Mouse (Mus musculus): ENCODE results near the gene Ubr3. TPM values are rescaled to one million over a fixed set of nuclear protein-coding genes. Genes with fewer than 3 reads are reported as not detected.
"Not testable (repeated sequence)": the region's sequence is repeated elsewhere in the genome, so short reads cannot be mapped to it uniquely, and the experiment has no call there.

Ubr3 gene
- polyA plus RNA-seq, 1 experiment from 2014 or later = 12.3 TPM

GRCm38 (mm10) chr2:69990647-69991046, 93.6 kb downstream of the Ubr3 start:
- Histone ChIP-seq H3K36me3 (ENCODE audit: control insufficient read depth, insufficient read depth, low read length) (peaks cover 38% of the 10 kb centered on the region), H3K9me3 (replicated peaks; ENCODE audit: control insufficient read depth, low read length) (no peaks in the 10 kb centered on the region), H3K4me2 (ENCODE audit: low read length) (no peak overlapping the region), H3K9ac (ENCODE audit: low read length) (no peak overlapping the region), H3K4me1 (ENCODE audit: control insufficient read depth, insufficient read depth, low read length) (no peaks in the 10 kb centered on the region), H3K4me3 (ENCODE audit: low read depth, low read length) (no peak overlapping the region), H3K27ac (ENCODE audit: low read depth, low read length) (no peak overlapping the region), H3K27me3 (replicated peaks; ENCODE audit: control insufficient read depth, insufficient read depth, low read length) (no peaks in the 10 kb centered on the region)
- ATAC-seq = no peak
- 48% methylated on average over 2 of the region's 2 CpGs for WGBS
- DNase-seq (ENCODE audit: low spot score) = no peak

DNA sequence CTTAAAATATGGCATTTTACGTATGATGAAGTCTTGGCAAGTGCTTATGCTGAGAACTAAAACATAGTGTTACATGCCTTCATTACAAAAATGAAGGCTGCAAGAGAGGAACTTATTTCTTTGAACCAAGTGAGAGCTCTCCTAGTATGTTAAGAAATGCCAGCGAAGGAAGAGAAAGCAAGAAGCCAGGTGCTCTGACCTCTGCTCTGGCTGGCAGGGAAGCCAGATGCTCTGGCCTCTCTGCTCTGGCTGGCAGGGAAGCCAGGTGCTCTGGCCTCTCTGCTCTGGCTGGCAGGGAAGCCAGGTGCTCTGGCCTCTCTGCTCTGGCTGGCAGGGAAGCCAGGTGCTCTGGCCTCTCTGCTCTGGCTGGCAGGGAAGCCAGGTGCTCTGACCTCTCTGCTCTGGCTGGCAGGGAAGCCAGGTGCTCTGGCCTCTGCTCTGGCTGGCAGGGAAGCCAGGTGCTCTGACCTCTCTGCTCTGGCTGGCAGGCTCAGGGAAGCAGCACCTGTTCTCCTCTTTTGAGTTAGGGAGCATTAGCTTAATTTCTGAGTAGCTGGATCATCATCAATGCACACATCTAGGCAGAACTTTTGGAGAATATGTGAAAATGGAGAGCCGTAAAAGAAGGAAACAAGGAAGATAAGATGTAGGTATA, 97.2 kb downstream of the Ubr3 start:
- not testable (repeated sequence) for H3K4me2 ChIP-seq (ENCODE audit: low read length); H3K9ac ChIP-seq (ENCODE audit: low read length); H3K9me3 ChIP-seq (replicated peaks; ENCODE audit: control insufficient read depth, low read length); ATAC-seq; H3K27ac ChIP-seq (ENCODE audit: low read depth, low read length); H3K4me1 ChIP-seq (ENCODE audit: control insufficient read depth, insufficient read depth, low read length); H3K27me3 ChIP-seq (replicated peaks; ENCODE audit: control insufficient read depth, insufficient read depth, low read length); DNase-seq (ENCODE audit: low spot score); H3K4me3 ChIP-seq (ENCODE audit: low read depth, low read length)
- WGBS = 93% methylated on average over 3 of the region's 3 CpGs
- H3K36me3 ChIP-seq (ENCODE audit: control insufficient read depth, insufficient read depth, low read length) = peaks cover 41% of the 10 kb centered on the region

DNA sequence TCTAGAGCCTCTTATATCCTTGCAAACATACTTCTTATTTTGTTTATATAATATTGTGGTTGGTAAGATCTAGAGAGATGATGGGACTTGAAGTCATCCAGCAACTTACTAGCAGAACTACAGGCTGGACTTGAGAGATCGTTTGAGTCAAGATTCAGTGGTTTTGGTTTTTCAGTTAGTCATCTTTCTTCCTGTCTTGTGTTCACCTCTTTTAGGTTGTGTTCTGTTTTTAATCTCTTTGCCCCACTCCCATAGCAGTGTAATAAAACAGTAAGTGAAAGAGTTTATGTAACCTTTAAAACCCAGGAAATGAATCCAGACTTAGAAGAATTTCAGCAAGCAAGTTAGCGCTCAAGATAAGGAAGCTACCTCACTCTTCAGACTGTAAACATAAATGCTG, 97.7 kb downstream of the Ubr3 start:
- Histone ChIP-seq H3K9me3 (replicated peaks; ENCODE audit: control insufficient read depth, low read length) (no peaks in the 10 kb centered on the region), H3K27ac (ENCODE audit: low read depth, low read length) (no peak overlapping the region), H3K9ac (ENCODE audit: low read length) (no peak overlapping the region), H3K27me3 (replicated peaks; ENCODE audit: control insufficient read depth, insufficient read depth, low read length) (no peaks in the 10 kb centered on the region), H3K4me3 (ENCODE audit: low read depth, low read length) (no peak overlapping the region), H3K36me3 (ENCODE audit: control insufficient read depth, insufficient read depth, low read length) (peaks cover 39% of the 10 kb centered on the region), H3K4me2 (ENCODE audit: low read length) (no peak overlapping the region), H3K4me1 (ENCODE audit: control insufficient read depth, insufficient read depth, low read length) (no peaks in the 10 kb centered on the region)
- 91% methylated on average over 2 of the region's 2 CpGs for WGBS
- no peak for ATAC-seq
- no peak for DNase-seq (ENCODE audit: low spot score)

DNA sequence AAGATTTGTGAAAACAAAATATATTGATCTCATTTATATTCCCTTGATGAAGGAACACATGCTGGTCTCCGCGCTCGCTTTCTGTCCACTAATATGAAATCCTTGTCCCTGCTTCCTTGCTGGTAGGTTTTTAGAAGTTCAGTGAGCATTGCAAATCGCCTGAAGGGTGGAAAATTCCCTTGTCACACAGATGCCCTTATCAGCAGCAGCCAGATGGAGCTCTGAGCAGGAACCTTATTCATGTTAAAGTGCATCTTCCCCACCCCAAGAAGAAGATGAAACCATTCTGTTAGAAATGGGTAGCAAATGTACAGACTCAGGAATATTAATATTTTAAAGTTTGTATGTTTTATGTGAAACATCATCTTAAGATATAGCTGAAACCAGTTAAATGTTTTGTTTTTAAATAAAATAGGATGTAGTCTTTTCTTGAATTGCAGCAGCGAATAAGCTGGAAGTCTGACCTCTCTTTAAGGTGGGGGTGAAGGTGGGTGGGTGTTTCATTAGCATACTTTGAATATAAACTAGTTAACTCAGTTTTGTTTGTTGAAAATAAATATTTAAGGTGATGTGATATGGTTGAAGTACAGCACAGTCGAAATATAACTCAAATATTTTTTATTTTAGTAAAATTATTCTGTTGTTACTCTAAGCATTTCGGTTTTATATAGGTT, 102.2 kb downstream of the Ubr3 start:
- Histone ChIP-seq H3K27me3 (replicated peaks; ENCODE audit: control insufficient read depth, insufficient read depth, low read length) (no peaks in the 10 kb centered on the region), H3K9me3 (replicated peaks; ENCODE audit: control insufficient read depth, low read length) (no peaks in the 10 kb centered on the region), H3K36me3 (ENCODE audit: control insufficient read depth, insufficient read depth, low read length) (peaks cover 25% of the 10 kb centered on the region), H3K4me1 (ENCODE audit: control insufficient read depth, insufficient read depth, low read length) (no peaks in the 10 kb centered on the region), H3K9ac (ENCODE audit: low read length) (no peak overlapping the region), H3K27ac (ENCODE audit: low read depth, low read length) (no peak overlapping the region), H3K4me3 (ENCODE audit: low read depth, low read length) (no peak overlapping the region), H3K4me2 (ENCODE audit: low read length) (no peak overlapping the region)
- WGBS = 89% methylated on average over 7 of the region's 7 CpGs
- ATAC-seq = no peak
- no peak for DNase-seq (ENCODE audit: low spot score)

DNA sequence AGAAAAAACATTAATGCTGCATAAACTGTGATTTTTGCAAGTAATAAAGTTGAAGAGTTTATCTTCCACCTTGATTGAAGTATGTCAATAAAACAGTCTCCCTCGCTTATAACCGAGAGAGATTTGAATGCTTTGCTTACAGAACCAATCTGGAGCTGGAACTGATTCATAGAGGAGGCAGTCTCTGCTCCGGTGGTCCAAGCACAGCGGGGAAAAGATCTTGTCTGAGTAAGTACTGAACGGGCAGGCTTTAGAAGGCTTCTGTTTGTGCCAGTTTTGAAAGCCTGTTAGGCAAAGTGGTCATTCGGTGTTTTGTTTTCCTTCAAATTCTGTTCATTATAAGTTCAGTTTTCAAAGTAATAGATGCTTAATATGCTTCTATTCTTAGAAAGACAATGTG, 103.3 kb downstream of the Ubr3 start:
- Histone ChIP-seq H3K9me3 (replicated peaks; ENCODE audit: control insufficient read depth, low read length) (no peaks in the 10 kb centered on the region), H3K4me2 (ENCODE audit: low read length) (no peak overlapping the region), H3K4me1 (ENCODE audit: control insufficient read depth, insufficient read depth, low read length) (no peaks in the 10 kb centered on the region), H3K27ac (ENCODE audit: low read depth, low read length) (no peak overlapping the region), H3K27me3 (replicated peaks; ENCODE audit: control insufficient read depth, insufficient read depth, low read length) (no peaks in the 10 kb centered on the region), H3K4me3 (ENCODE audit: low read depth, low read length) (no peak overlapping the region), H3K36me3 (ENCODE audit: control insufficient read depth, insufficient read depth, low read length) (peaks cover 27% of the 10 kb centered on the region), H3K9ac (ENCODE audit: low read length) (no peak overlapping the region)
- DNase-seq (ENCODE audit: low spot score) = no peak
- no peak for ATAC-seq
- 84% methylated on average over 6 of the region's 6 CpGs for WGBS

GRCm38 (mm10) chr2:70006492-70006891, 109.4 kb downstream of the Ubr3 start:
- H3K4me2 ChIP-seq (ENCODE audit: low read length) = no peak overlapping the region
- no peak for DNase-seq (ENCODE audit: low spot score)
- no peak for ATAC-seq
- peaks cover 17% of the 10 kb centered on the region; the same call in 1 of the 2 replicates for H3K36me3 ChIP-seq (ENCODE audit: control insufficient read depth, insufficient read depth, low read length)
- no peaks in the 10 kb centered on the region for H3K9me3 ChIP-seq (replicated peaks; ENCODE audit: control insufficient read depth, low read length)
- H3K27ac ChIP-seq (ENCODE audit: low read depth, low read length) = no peak overlapping the region
- no peak overlapping the region for H3K4me3 ChIP-seq (ENCODE audit: low read depth, low read length)
- H3K9ac ChIP-seq (ENCODE audit: low read length) = no peak overlapping the region
- no peaks in the 10 kb centered on the region for H3K4me1 ChIP-seq (ENCODE audit: control insufficient read depth, insufficient read depth, low read length)
- no peaks in the 10 kb centered on the region for H3K27me3 ChIP-seq (replicated peaks; ENCODE audit: control insufficient read depth, insufficient read depth, low read length)
- WGBS = 98% methylated on average over 2 of the region's 2 CpGs

DNA sequence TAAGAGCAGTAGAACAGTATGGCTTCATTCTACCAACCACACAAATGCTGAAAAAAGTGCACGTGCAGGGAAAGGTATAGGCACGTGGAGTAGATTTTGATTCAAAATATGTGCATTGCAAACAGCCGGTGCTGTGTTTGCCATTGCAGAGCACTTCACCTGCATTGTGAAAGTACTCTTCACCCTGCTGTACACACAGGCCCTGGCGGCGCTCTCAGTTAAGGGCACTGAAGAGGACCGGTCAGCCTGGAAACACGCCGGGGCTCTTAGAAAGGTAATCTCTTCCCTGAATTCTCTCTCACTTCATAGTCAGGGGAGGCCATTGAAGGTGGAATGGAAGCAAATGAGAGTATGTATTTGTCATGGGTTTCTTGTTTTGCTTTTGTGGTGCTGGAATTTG, 115.9 kb downstream of the Ubr3 start:
- H3K36me3 ChIP-seq (ENCODE audit: control insufficient read depth, insufficient read depth, low read length) = peaks cover 30% of the 10 kb centered on the region
- H3K4me1 ChIP-seq (ENCODE audit: control insufficient read depth, insufficient read depth, low read length) = no peaks in the 10 kb centered on the region
- H3K4me2 ChIP-seq (ENCODE audit: low read length) = no peak overlapping the region
- H3K9me3 ChIP-seq (replicated peaks; ENCODE audit: control insufficient read depth, low read length) = no peaks in the 10 kb centered on the region
- DNase-seq (ENCODE audit: low spot score) (no peak), ATAC-seq (no peak)
- no peak overlapping the region for H3K9ac ChIP-seq (ENCODE audit: low read length)
- no peak overlapping the region for H3K27ac ChIP-seq (ENCODE audit: low read depth, low read length)
- H3K27me3 ChIP-seq (replicated peaks; ENCODE audit: control insufficient read depth, insufficient read depth, low read length) = no peaks in the 10 kb centered on the region
- no peak overlapping the region for H3K4me3 ChIP-seq (ENCODE audit: low read depth, low read length)
- 95% methylated on average over 8 of the region's 8 CpGs for WGBS

GRCm38 (mm10) chr2:70018236-70018635, 121.2 kb downstream of the Ubr3 start:
- no peak overlapping the region for H3K27ac ChIP-seq (ENCODE audit: low read depth, low read length)
- H3K4me1 ChIP-seq (ENCODE audit: control insufficient read depth, insufficient read depth, low read length) = no peaks in the 10 kb centered on the region
- ATAC-seq (no peak), DNase-seq (ENCODE audit: low spot score) (no peak)
- peaks cover 56% of the 10 kb centered on the region for H3K36me3 ChIP-seq (ENCODE audit: control insufficient read depth, insufficient read depth, low read length)
- H3K9ac ChIP-seq (ENCODE audit: low read length) = no peak overlapping the region
- H3K4me3 ChIP-seq (ENCODE audit: low read depth, low read length) = no peak overlapping the region
- WGBS = 74% methylated on average over 6 of the region's 6 CpGs
- no peaks in the 10 kb centered on the region for H3K27me3 ChIP-seq (replicated peaks; ENCODE audit: control insufficient read depth, insufficient read depth, low read length)
- no peak overlapping the region for H3K4me2 ChIP-seq (ENCODE audit: low read length)
- no peaks in the 10 kb centered on the region for H3K9me3 ChIP-seq (replicated peaks; ENCODE audit: control insufficient read depth, low read length)

- H3K4me1 ChIP-seq (ENCODE audit: control insufficient read depth, insufficient read depth, low read length) = no peaks in the 10 kb centered on the region
- ATAC-seq (no peak), DNase-seq (ENCODE audit: low spot score) (no peak)
- no peaks in the 10 kb centered on the region; the same call in 1 of the 2 replicates for H3K9me3 ChIP-seq (replicated peaks; ENCODE audit: control insufficient read depth, low read length)
- no peak overlapping the region for H3K4me3 ChIP-seq (ENCODE audit: low read depth, low read length)
- 91% methylated on average over 2 of the region's 2 CpGs for WGBS
- H3K4me2 ChIP-seq (ENCODE audit: low read length) = no peak overlapping the region
- H3K27ac ChIP-seq (ENCODE audit: low read depth, low read length) = no peak overlapping the region
- no peaks in the 10 kb centered on the region for H3K27me3 ChIP-seq (replicated peaks; ENCODE audit: control insufficient read depth, insufficient read depth, low read length)
- peaks cover 30% of the 10 kb centered on the region for H3K36me3 ChIP-seq (ENCODE audit: control insufficient read depth, insufficient read depth, low read length)
- H3K9ac ChIP-seq (ENCODE audit: low read length) = no peak overlapping the region
Observed at GRCm38 (mm10) chr2:70024454-70024853, 127.4 kb downstream of the Ubr3 start.
